Mouse (Mus musculus) heart, adult 2 months (tissue): ENCODE measurements around the gene Tnni3. TPM values are rescaled to one million over a fixed set of nuclear protein-coding genes. Genes with fewer than 3 reads are reported as not detected.

Experiments used
- DNase-seq, 2 experiments: peaks; one replicate each; pipeline ENCODE4 v3.0.0; 2021
- H3K27ac ChIP-seq: fragments of 200-600 bp; 2 replicates; pipeline ENCODE4 v1.8.1; 2022
- H3K27me3 ChIP-seq: fragments of 200-500 bp; 2 replicates; pipeline ENCODE4 v1.6.1; 2012; ENCODE audit warnings: mild to moderate bottlenecking, low read length, inconsistent platforms, mixed read lengths; ENCODE audit not compliant: control insufficient read depth, insufficient read depth
- H3K36me3 ChIP-seq: fragments of 200-500 bp; 2 replicates; pipeline ENCODE4 v1.6.1; 2012; ENCODE audit warnings: low read length, inconsistent platforms; ENCODE audit not compliant: control insufficient read depth, insufficient read depth
- H3K4me1 ChIP-seq: fragments of 200-500 bp; 2 replicates; pipeline ENCODE4 v1.6.1; 2011; ENCODE audit warnings: low read length; ENCODE audit not compliant: control insufficient read depth, insufficient read depth
- H3K4me3 ChIP-seq: fragments of 200-600 bp; 2 replicates; pipeline ENCODE4 v1.8.1; 2022
- H3K79me2 ChIP-seq: fragments of 200-500 bp; replicated peaks from 2 replicates; pipeline ENCODE4 v1.6.1; 2012; ENCODE audit warnings: mild to moderate bottlenecking, inconsistent platforms, low read length, moderate library complexity, mixed read lengths; ENCODE audit not compliant: control insufficient read depth, insufficient read depth
- H3K9ac ChIP-seq: fragments of 200-500 bp; 2 replicates; pipeline ENCODE4 v1.6.1; 2012; ENCODE audit warnings: low read depth, mild to moderate bottlenecking, control low read depth, inconsistent platforms, low read length, mixed read lengths
- CTCF ChIP-seq: fragments of 200-600 bp; IDR thresholded peaks from 2 replicates; pipeline ENCODE4 v1.8.1; 2022; ENCODE audit warnings: antibody characterized with exemption, mild to moderate bottlenecking, moderate library complexity
- EP300 ChIP-seq: fragments of 200-500 bp; IDR thresholded peaks from 2 replicates; pipeline ENCODE4 v1.6.1; 2011; ENCODE audit warnings: low read depth, low read length, control low read depth; ENCODE audit not compliant: insufficient read depth
- POLR2A ChIP-seq: fragments of 200-500 bp; IDR thresholded peaks from 2 replicates; pipeline ENCODE4 v1.6.1; 2011; ENCODE audit warnings: mild to moderate bottlenecking, low read depth, low read length, control low read depth; ENCODE audit not compliant: insufficient read depth
- WGBS: fragments of 180-500 bp; shearing (Covaris S2); methylation state at CpG from one replicate; pipeline ENCODE4 v1.1.7; 2018; 5-methylcytosine and 5-hydroxymethylcytosine counted together
- intact Hi-C: fragments of 180-260 bp; cut with DNase I; formaldehyde crosslinking; loops from one replicate; pipeline ENCODE4 v1.15.1; 2025
- polyA plus RNA-seq: library from polyadenylated mRNA; depleted of rRNA; stranded (reverse); fragments of >200 nt; gene quantifications from 2 replicates; pipeline ENCODE4 v1.2.3, GENCODE M21; 2012
- total RNA-seq, 2 experiments: library from RNA; stranded (reverse); gene quantifications; 2 replicates each; pipeline ENCODE4 v1.2.3; 2021

The Tnni3 gene
- total and polyA plus RNA-seq, 3 experiments = 9,834 to 21,553 (median 11,008) TPM

DNA sequence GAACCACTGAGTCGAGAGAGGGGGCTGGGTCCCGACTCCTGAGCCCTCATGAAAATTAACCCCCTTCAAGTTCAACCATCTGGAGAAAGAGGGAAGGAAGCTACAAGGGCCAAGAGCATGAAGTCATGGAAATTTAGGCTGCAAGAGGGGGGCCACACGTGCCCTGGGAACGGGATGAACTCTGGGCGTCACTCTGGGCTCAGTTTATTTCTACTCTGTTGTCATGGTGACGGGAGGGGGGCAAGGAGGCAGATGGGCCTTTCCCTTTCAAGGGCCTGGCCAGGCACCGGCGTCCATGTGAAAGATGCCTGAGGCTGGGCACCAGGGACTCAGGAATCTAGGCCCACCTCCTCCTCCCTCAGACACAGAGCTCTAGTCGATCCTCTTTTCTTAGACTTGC is 25.8 kb downstream of the Tnni3 start:
- peak overlapping the region; percentile 18; the same call in 1 of the 2 replicates for H3K4me3 ChIP-seq
- intact Hi-C loops = loop anchor here (2.0 to 10.0 kb wide), 2 partner anchors 19 to 1203 kb away; no protein-coding TSS in a partner anchor
- no peaks in the 10 kb centered on the region for H3K27me3 ChIP-seq
- peaks cover 29% of the 10 kb centered on the region for H3K4me1 ChIP-seq
- TF ChIP-seq POLR2A (peak; percentile 33; the same call in 1 of the 2 replicates), EP300 (peak; percentile 89; the same call in 1 of the 2 replicates), CTCF (no peak)
- DNase-seq = peak; percentile 79 to 87
- H3K27ac ChIP-seq = peak overlapping the region; percentile 97
- H3K9ac ChIP-seq = peak overlapping the region; percentile 10; the same call in 1 of the 2 replicates
- WGBS = 8% methylated on average over 9 of the region's 9 CpGs
- H3K36me3 ChIP-seq = peaks cover 6% of the 10 kb centered on the region
- peaks cover 7% of the 10 kb centered on the region for H3K79me2 ChIP-seq

DNA sequence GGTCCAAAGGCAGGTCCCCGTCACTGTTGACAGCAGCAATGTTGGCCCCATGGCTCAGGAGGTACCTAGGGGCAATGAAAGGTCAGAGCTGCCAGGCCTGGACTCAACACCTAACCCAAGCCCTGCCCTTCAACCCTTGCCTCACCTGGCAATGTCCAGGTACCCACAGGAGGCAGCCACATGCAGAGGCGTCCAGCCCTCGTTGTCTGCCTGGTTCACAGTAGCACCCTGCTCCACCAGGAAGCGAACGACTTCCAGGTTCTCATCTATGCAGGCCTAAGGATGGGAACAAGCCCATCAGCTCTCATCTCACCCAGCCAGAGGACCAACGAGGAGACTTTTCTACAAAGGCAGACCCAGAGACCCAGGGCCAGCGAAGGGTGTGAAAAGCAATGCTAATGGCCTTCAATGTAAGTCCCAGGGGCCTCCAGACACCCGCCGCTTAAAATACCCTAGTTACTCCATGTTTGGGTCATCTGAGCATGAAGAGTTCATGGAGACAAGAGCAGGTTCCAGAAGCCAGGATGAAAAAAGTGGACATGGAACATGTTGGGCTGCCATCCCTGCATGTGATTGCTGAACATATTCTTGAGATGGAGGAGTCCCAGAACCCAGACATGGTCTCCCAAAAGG is 26.6 kb downstream of the Tnni3 start:
- WGBS = 72% methylated on average over 9 of the region's 9 CpGs
- H3K79me2 ChIP-seq = peaks cover 7% of the 10 kb centered on the region

DNA sequence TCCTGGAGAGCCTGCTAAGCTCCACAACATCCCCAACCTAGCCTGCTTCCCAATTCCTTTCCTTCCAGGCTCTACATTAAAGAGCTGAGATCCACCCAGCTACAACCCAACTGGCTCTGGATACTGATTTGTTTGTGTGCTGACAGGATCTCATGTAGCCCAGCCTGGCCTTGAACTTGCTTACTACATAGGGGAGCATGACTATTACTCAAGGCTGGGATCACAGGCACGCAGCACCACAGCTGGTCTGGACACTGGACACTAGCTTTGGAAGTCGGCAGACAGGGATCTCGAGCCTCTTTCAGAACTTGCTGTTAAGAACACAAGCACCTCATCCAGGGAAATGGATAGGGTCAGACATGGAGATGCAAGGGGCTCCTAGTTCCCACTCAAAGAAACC is 27.6 kb downstream of the Tnni3 start:
- Histone ChIP-seq H3K4me3 (no peak overlapping the region), H3K27me3 (no peaks in the 10 kb centered on the region), H3K4me1 (peaks cover 42% of the 10 kb centered on the region), H3K79me2 (peaks cover 7% of the 10 kb centered on the region), H3K9ac (no peak overlapping the region), H3K36me3 (peaks cover 6% of the 10 kb centered on the region), H3K27ac (no peak overlapping the region)
- no peak for DNase-seq
- WGBS = 88% methylated on average over 3 of the region's 3 CpGs
- intact Hi-C loops = loop anchor here (10.0 kb wide), 1 partner anchor 1202 kb away; no protein-coding TSS in a partner anchor
- TF ChIP-seq CTCF (no peak), EP300 (no peak), POLR2A (no peak)

More for the DNA sequence above, 26.6 kb downstream of the Tnni3 start:
- intact Hi-C loops = loop anchor here (10.0 kb wide), 1 partner anchor 1203 kb away; no protein-coding TSS in a partner anchor
- no peak for DNase-seq
- TF ChIP-seq EP300 (no peak), POLR2A (no peak), CTCF (no peak)
- Histone ChIP-seq H3K9ac (0 out of 2 replicates have a peak overlapping the region, but pooled peaks have one; percentile 1), H3K27me3 (no peaks in the 10 kb centered on the region), H3K4me3 (no peak overlapping the region), H3K4me1 (peaks cover 37% of the 10 kb centered on the region), H3K27ac (peak overlapping the region; percentile 97), H3K36me3 (peaks cover 6% of the 10 kb centered on the region)

DNA sequence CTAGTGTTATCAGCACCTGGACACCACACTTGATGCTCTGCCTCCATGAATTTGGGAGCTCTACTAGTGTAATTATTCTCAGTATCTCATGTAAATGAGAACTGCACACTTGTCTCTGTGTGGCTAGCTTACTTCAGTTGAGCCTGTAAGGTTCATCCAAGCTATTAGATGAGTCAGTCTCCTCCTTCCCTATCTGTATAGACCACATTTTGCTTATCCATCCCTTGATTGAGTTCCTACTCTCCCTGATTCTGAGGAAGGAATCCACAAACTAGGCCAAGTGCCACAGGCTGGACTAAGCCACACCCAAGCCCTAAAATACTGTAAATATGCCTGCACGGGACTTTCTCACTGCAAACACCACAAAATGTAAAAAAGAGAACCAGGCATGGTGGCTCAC is 30.0 kb downstream of the Tnni3 start:
- H3K36me3 ChIP-seq = peaks cover 3% of the 10 kb centered on the region
- intact Hi-C loops = loop anchor here (10.0 kb wide), 1 partner anchor 1199 kb away; no protein-coding TSS in a partner anchor

DNA sequence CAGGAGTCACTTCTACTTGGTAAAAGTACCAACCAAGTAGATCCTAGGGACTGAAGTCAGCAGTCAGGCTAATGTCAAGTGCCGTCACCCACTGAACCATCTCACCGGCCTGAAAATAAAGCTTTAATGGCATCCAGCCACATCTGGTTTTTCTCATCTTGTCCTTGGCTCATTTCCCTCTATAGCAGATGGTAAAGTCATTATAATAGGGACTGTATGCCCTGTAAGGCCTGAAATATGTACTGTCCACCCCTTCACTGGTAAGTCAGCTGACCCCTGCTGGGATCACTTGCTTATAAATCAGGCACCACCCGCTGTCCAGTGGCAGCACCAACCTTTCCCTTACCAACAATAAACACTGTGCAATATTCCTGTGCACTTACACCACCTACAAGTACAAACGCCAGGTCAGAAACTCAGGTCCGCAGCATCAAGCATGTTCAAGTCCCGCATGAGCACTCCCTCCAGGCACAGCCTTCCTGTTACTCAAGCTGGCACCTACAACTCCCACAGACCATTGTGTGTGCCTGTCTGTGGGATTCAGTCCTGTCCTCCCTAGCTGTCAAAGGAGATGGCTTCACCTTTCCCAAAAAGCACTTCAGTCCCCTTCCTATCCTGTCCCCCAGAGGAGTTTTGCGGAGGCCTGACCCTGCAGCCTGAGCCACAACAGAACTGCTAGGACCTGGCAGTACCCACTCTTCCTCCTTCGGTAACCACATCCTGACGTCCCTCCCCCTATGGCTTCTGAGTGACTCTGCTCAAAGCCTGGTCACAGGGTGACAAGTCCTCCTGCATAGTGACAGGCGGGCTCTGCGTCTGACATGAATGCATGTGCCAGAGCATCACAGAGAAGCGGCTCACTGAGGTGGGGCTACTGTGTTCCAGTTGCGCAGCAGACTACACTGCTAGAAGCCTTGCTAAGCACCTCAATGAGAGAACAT is 31.5 kb downstream of the Tnni3 start:
- no peaks in the 10 kb centered on the region; the same call in none of the 2 replicates for H3K36me3 ChIP-seq
- peak overlapping the region; percentile 21 for H3K9ac ChIP-seq
- H3K27ac ChIP-seq = peak overlapping the region; percentile 79
- H3K4me3 ChIP-seq = peak overlapping the region; percentile 13
- no peaks in the 10 kb centered on the region for H3K27me3 ChIP-seq
- 35% methylated on average over 13 of the region's 13 CpGs for WGBS
- peaks cover 7% of the 10 kb centered on the region for H3K79me2 ChIP-seq
- TF ChIP-seq CTCF = 0 out of 2 replicates have a peak, but pooled peaks have one; percentile 7
- 0 out of 2 replicates have a peak, but pooled peaks have one; percentile 20 for TF ChIP-seq EP300
- TF ChIP-seq POLR2A = no peak
- DNase-seq = peak in 1 of 2 experiments; percentile 59
- intact Hi-C loops = loop anchor here (10.0 kb wide), 1 partner anchor 1198 kb away; no protein-coding TSS in a partner anchor
- peaks cover 38% of the 10 kb centered on the region for H3K4me1 ChIP-seq

More for the DNA sequence above, 30.0 kb downstream of the Tnni3 start:
- TF ChIP-seq EP300 (no peak), CTCF (no peak), POLR2A (no peak)
- 28% methylated on average over 1 of the region's 1 CpGs for WGBS
- H3K4me1 ChIP-seq = peaks cover 46% of the 10 kb centered on the region
- no peak overlapping the region for H3K9ac ChIP-seq
- H3K4me3 ChIP-seq = no peak overlapping the region
- H3K27me3 ChIP-seq = no peaks in the 10 kb centered on the region
- peaks cover 6% of the 10 kb centered on the region for H3K79me2 ChIP-seq
- peak overlapping the region; percentile 8; the same call in 1 of the 2 replicates for H3K27ac ChIP-seq
- DNase-seq = no peak
